Comparison of ENCODE assay signal across 8 mouse cellular contexts in genomic region chr13:112800597-112801380, GRCm38 (mm10). TPM values are rescaled to one million over a fixed set of nuclear protein-coding genes. Genes with fewer than 3 reads are reported as not detected.
DNase-seq lines count a peak whose midpoint lies in the region; ATAC-seq and TF ChIP-seq lines count a peak whose summit lies in the region.

Plpp1 (plus strand) TSS chr13:112800792.

- intact Hi-C loops in heart, postnatal 10 days (cut with DNase I) = loop anchor here (2.0 kb wide), 1 partner anchor 36 kb away; no protein-coding TSS in a partner anchor

- DNase-seq in ES-CJ7 (ENCODE audit: low read depth, low spot score) = peak; percentile 93
- DNase-seq in cerebellum, adult 11-12 months = peak; percentile 96
- peak; percentile 98 for DNase-seq in forebrain, embryonic 14.5 days (ENCODE audit: low spot score)
- DNase-seq in heart, postnatal 10 days = peak; percentile 98
- DNase-seq in kidney, postnatal 4 days = peak; percentile 99
- DNase-seq in stomach, postnatal 0 days (ENCODE audit: low spot score) = peak; percentile 98

- H3K27me3 ChIP-seq in forebrain, embryonic 14.5 days (replicated peaks; ENCODE audit: control insufficient read depth, insufficient read depth, low read length) = no peaks in the 10 kb centered on the region
- H3K27me3 ChIP-seq in liver, embryonic 15.5 days = peaks cover 42% of the 10 kb centered on the region
- H3K27me3 ChIP-seq in neural tube, embryonic 12.5 days (replicated peaks) = no peaks in the 10 kb centered on the region
- H3K27me3 ChIP-seq in stomach, postnatal 0 days (ENCODE audit: control insufficient read depth, insufficient read depth, low read length) = no peaks in the 10 kb centered on the region

- H3K9me3 ChIP-seq in forebrain, embryonic 14.5 days (replicated peaks; ENCODE audit: control insufficient read depth, low read length) = no peaks in the 10 kb centered on the region
- H3K9me3 ChIP-seq in liver, embryonic 15.5 days (replicated peaks) = no peaks in the 10 kb centered on the region
- no peaks in the 10 kb centered on the region for H3K9me3 ChIP-seq in neural tube, embryonic 12.5 days
- no peaks in the 10 kb centered on the region for H3K9me3 ChIP-seq in stomach, postnatal 0 days (ENCODE audit: control insufficient read depth, low read length)

- H3K4me2 ChIP-seq in forebrain, embryonic 14.5 days (ENCODE audit: low read length) = peak within 1 kb of the TSS; percentile 71
- H3K4me2 ChIP-seq in liver, embryonic 15.5 days = peak within 1 kb of the TSS; percentile 90
- peak within 1 kb of the TSS; percentile 86 for H3K4me2 ChIP-seq in neural tube, embryonic 12.5 days (replicated peaks)
- H3K4me2 ChIP-seq in stomach, postnatal 0 days (replicated peaks; ENCODE audit: low read depth) = peak within 1 kb of the TSS; percentile 71

- no peak for TF ChIP-seq CTCF in stomach, postnatal 0 days (IDR thresholded peaks at IDR 0.05; ENCODE audit: low read depth)

- H3K27ac ChIP-seq in forebrain, embryonic 14.5 days (ENCODE audit: low read depth, low read length) = peak within 1 kb of the TSS; percentile 93
- H3K27ac ChIP-seq in liver, embryonic 15.5 days (replicated peaks) = peak within 1 kb of the TSS; percentile 96
- H3K27ac ChIP-seq in neural tube, embryonic 12.5 days = peak within 1 kb of the TSS; percentile 80
- H3K27ac ChIP-seq in stomach, postnatal 0 days (replicated peaks) = peak within 1 kb of the TSS; percentile 95

- ATAC-seq in forebrain, embryonic 14.5 days = peak; percentile 97
- ATAC-seq in liver, embryonic 15.5 days (ENCODE audit: insufficient read depth) = peak; percentile 96
- peak; percentile 98 for ATAC-seq in neural tube, embryonic 12.5 days (ENCODE audit: low FRiP score, low read depth)
- peak; percentile 99 for ATAC-seq in stomach, postnatal 0 days (ENCODE audit: low FRiP score, low TSS enrichment)

- peak within 1 kb of the TSS; percentile 86 for H3K9ac ChIP-seq in forebrain, embryonic 14.5 days (ENCODE audit: low read length)
- H3K9ac ChIP-seq in liver, embryonic 15.5 days = peak within 1 kb of the TSS; percentile 93
- H3K9ac ChIP-seq in neural tube, embryonic 12.5 days = peak within 1 kb of the TSS; percentile 81
- H3K9ac ChIP-seq in stomach, postnatal 0 days (ENCODE audit: low read length) = peak within 1 kb of the TSS; percentile 83

- peaks cover 3% of the 10 kb centered on the region; the same call in 1 of the 2 replicates for H3K4me1 ChIP-seq in forebrain, embryonic 14.5 days (ENCODE audit: control insufficient read depth, insufficient read depth, low read length)
- H3K4me1 ChIP-seq in liver, embryonic 15.5 days (replicated peaks) = peaks cover 35% of the 10 kb centered on the region
- peaks cover 6% of the 10 kb centered on the region; the same call in 1 of the 2 replicates for H3K4me1 ChIP-seq in neural tube, embryonic 12.5 days
- 0 out of 2 replicates have a peak, but pooled peaks cover 2% of the 10 kb centered on the region for H3K4me1 ChIP-seq in stomach, postnatal 0 days (replicated peaks; ENCODE audit: control insufficient read depth, insufficient read depth)

- H3K36me3 ChIP-seq in forebrain, embryonic 14.5 days (ENCODE audit: control insufficient read depth, insufficient read depth, low read length) = no peaks in the 10 kb centered on the region
- peaks cover 8% of the 10 kb centered on the region for H3K36me3 ChIP-seq in liver, embryonic 15.5 days (replicated peaks)
- H3K36me3 ChIP-seq in neural tube, embryonic 12.5 days = peaks cover 2% of the 10 kb centered on the region; the same call in 1 of the 2 replicates
- H3K36me3 ChIP-seq in stomach, postnatal 0 days (ENCODE audit: control insufficient read depth, insufficient read depth, low read length) = peaks cover 3% of the 10 kb centered on the region; the same call in 1 of the 2 replicates

- peak within 1 kb of the TSS; percentile 83 for H3K4me3 ChIP-seq in forebrain, embryonic 14.5 days (ENCODE audit: low read depth, low read length)
- peak within 1 kb of the TSS; percentile 97 for H3K4me3 ChIP-seq in liver, embryonic 15.5 days (replicated peaks)
- H3K4me3 ChIP-seq in neural tube, embryonic 12.5 days = peak within 1 kb of the TSS; percentile 76
- H3K4me3 ChIP-seq in stomach, postnatal 0 days (ENCODE audit: low read depth, low read length) = peak within 1 kb of the TSS; percentile 85

- WGBS in forebrain, embryonic 14.5 days = under 1% methylated on average over 75 of the region's 83 CpGs
- under 1% methylated on average over 83 of the region's 83 CpGs for WGBS in liver, embryonic 15.5 days (ENCODE audit: insufficient replicate concordance)
- WGBS in neural tube, embryonic 12.5 days = under 1% methylated on average over 83 of the region's 83 CpGs
- WGBS in stomach, postnatal 0 days = under 1% methylated on average over 75 of the region's 83 CpGs

- no peak for TF ChIP-seq EP300 in stomach, postnatal 0 days (optimal IDR thresholded peaks at IDR 0.05)

RNA-seq across cellular contexts. Expression of gene Plpp1, which starts in this region (rescaled TPM):
- 39.5 and 41.2 TPM in 2 replicates for polyA plus RNA-seq in forebrain, embryonic 14.5 days (2014; fragmentation: Nextera tagmentation; extraction: Ambion mirVana)
- 10 to 100 TPM; 89.0 to 90.0 TPM for total RNA-seq in heart, postnatal 10 days (2021)
- 42.1 and 45.6 TPM in 2 replicates for polyA plus RNA-seq in liver, embryonic 15.5 days (2015; fragmentation: Nextera tagmentation; extraction: Ambion mirVana)
- polyA plus RNA-seq in neural tube, embryonic 12.5 days (2016; fragmentation: Nextera tagmentation; extraction: Ambion mirVana) = 27.4 and 29.6 TPM in 2 replicates
- polyA plus RNA-seq in stomach, postnatal 0 days (2015; fragmentation: Nextera tagmentation; extraction: Ambion mirVana) = 126 and 137 TPM in 2 replicates

Comparison
In these comparisons a context has a peak if more than half of its experiments do, and no peak if none do; other contexts are left out.
1. Peak in every context shown above with its lines: DNase-seq, ATAC-seq, H3K4me3 ChIP-seq and H3K27ac ChIP-seq.